Mouse (Mus musculus) hindbrain, postnatal 0 days (tissue): ENCODE results near the gene Neurog1. TPM values are rescaled to one million over a fixed set of nuclear protein-coding genes. Genes with fewer than 3 reads are reported as not detected.
A peak's percentile ranks its signal among the peaks of the same experiment; 100 is the strongest.

Source experiments
- ATAC-seq: fragments of 200-750 bp; cut with Nextera tagmentation; 2 replicates; pipeline ENCODE4 v1.8.0; 2017; ENCODE audit warnings: mild to moderate bottlenecking, moderate TSS enrichment, moderate library complexity
- DNase-seq: peaks from one replicate; pipeline ENCODE4 v3.0.0-alpha.2; 2015; ENCODE audit warnings: low spot score
- H3K27ac ChIP-seq: fragments of 300-500 bp; sonication (generic); 2 replicates; pipeline ENCODE4 v1.5.1; 2014; ENCODE audit warnings: mild to moderate bottlenecking
- H3K27me3 ChIP-seq: fragments of 300-500 bp; sonication (generic); 2 replicates; pipeline ENCODE4 v1.6.1; 2014; ENCODE audit warnings: low read length, mixed read lengths; ENCODE audit not compliant: insufficient read depth
- H3K36me3 ChIP-seq: fragments of 300-500 bp; sonication (generic); 2 replicates; pipeline ENCODE4 v1.6.1; 2014; ENCODE audit warnings: low read length, mixed read lengths; ENCODE audit not compliant: insufficient read depth
- H3K4me1 ChIP-seq: fragments of 300-500 bp; sonication (generic); 2 replicates; pipeline ENCODE4 v1.6.1; 2014; ENCODE audit warnings: antibody characterized with exemption, low read length, mixed read lengths; ENCODE audit not compliant: insufficient read depth
- H3K4me2 ChIP-seq: fragments of 300-500 bp; sonication (generic); 2 replicates; pipeline ENCODE4 v1.6.1; 2014; ENCODE audit warnings: low read depth, mild to moderate bottlenecking, low read length, moderate library complexity, mixed read lengths
- H3K4me3 ChIP-seq: fragments of 300-500 bp; sonication (generic); 2 replicates; pipeline ENCODE4 v1.5.1; 2014; ENCODE audit warnings: low read length
- H3K9ac ChIP-seq: fragments of 300-500 bp; sonication (generic); replicated peaks from 2 replicates; pipeline ENCODE4 v1.6.1; 2014; ENCODE audit warnings: mild to moderate bottlenecking, low read length, moderate library complexity, mixed read lengths
- H3K9me3 ChIP-seq: fragments of 300-500 bp; sonication (generic); 2 replicates; pipeline ENCODE4 v1.6.1; 2016; ENCODE audit warnings: low read length, mixed read lengths
- CTCF ChIP-seq: IDR thresholded peaks from 2 replicates; pipeline ENCODE4 v1.5.1; 2016; ENCODE audit warnings: antibody characterized with exemption, control low read depth, low read depth
- WGBS: fragments of 180-500 bp; shearing (Covaris S2); extraction: QIAGEN DNeasy Blood & Tissue Kit; methylation state at CpG from one replicate; pipeline ENCODE4 v1.1.7; 2014; 5-methylcytosine and 5-hydroxymethylcytosine counted together
- polyA plus RNA-seq: library from polyadenylated mRNA; unstranded; fragments of >200 nt; fragmentation: Nextera tagmentation; extraction: Ambion mirVana; gene quantifications from 2 replicates; pipeline ENCODE4 v1.2.1, GENCODE M21; 2015
- total RNA-seq: library from RNA; depleted of rRNA; stranded (reverse); fragments of >200 nt; gene quantifications from 2 replicates; pipeline ENCODE4 v1.2.3, GENCODE M21; 2014

Gene Neurog1
- total and polyA plus RNA-seq, 2 experiments from 2014 or later = 0.30 to 0.42 TPM

DNA sequence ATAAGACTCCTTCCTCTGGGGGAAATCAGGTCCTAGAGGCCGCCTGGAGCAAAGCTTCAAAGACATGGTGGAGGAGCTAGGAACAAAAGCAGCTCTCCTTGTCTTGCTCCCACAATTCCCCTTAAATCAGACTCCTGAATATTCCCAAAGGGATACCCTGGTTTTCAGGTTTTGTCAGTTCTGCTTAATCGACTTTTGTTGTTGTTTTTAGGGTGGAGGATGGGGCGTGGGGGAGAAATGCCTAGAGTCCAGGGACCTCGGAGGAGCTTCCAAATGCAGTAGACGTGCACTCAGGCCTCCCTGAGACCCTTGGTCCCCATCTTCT, 7.9 kb upstream of the Neurog1 start:
- TF ChIP-seq CTCF = peak; percentile 31; the same call in 1 of the 2 replicates
- WGBS = 0% methylated on average over 5 of the region's 5 CpGs
- Histone ChIP-seq H3K9ac (no peak overlapping the region), H3K4me2 (no peak overlapping the region), H3K36me3 (no peaks in the 10 kb centered on the region), H3K27me3 (peaks cover 69% of the 10 kb centered on the region), H3K4me1 (no peaks in the 10 kb centered on the region; the same call in 1 of the 2 replicates), H3K4me3 (no peak overlapping the region), H3K27ac (no peak overlapping the region), H3K9me3 (no peaks in the 10 kb centered on the region)
- ATAC-seq (no peak), DNase-seq (no peak)

DNA sequence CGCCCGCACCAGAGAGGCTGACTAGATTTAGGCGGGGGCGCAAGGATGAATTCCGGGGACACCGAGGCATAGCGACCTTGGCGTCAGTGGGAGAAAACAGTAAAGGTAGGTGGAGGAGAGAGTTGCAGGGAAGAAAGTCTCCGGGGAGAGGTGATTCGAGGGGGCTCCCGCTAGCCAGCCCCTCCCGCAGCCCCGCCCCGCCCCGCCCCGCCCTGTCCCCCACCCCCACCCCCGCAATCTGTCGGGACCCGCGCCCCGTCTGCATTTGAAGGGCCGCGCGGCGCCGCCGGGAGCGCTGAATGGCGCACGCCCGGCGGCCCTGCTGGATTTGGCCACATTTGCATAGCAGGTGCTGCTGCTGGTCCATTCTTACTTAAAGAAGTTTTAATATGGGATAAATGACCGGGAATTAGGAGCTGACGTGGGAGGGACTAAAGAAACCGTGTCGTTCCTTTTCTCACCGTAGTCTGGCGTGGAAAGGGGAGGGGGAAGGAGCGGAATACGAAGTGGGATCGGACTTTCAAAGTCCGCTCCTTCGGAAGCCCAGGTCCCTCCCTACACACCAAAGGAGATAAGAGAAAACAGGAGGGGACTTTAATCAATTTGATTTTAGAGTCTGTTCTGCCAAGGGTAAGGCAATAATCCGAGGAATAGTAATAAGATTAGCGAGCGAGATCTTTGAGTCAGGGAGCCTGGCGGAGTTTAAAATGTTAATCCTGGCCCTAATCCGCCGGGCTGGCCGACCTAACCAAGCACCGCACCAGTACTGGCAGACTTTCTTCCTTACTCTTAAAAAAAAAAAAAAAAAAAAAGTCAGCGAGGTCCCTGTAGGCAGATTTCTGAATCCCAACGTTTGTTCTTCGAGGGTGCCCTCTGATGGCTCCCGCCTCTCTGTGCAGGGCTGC, 7.3 kb upstream of the Neurog1 start:
- WGBS = under 1% methylated on average over 55 of the region's 55 CpGs
- Histone ChIP-seq H3K4me3 (peak overlapping the region; percentile 20), H3K4me1 (no peaks in the 10 kb centered on the region; the same call in 1 of the 2 replicates), H3K9me3 (no peaks in the 10 kb centered on the region), H3K36me3 (no peaks in the 10 kb centered on the region), H3K27me3 (peaks cover 75% of the 10 kb centered on the region), H3K4me2 (peak overlapping the region; percentile 46), H3K9ac (no peak overlapping the region), H3K27ac (no peak overlapping the region)
- no peak; the same call in 1 of the 2 replicates for TF ChIP-seq CTCF
- DNase-seq (peak; percentile 49), ATAC-seq (no peak)

DNA sequence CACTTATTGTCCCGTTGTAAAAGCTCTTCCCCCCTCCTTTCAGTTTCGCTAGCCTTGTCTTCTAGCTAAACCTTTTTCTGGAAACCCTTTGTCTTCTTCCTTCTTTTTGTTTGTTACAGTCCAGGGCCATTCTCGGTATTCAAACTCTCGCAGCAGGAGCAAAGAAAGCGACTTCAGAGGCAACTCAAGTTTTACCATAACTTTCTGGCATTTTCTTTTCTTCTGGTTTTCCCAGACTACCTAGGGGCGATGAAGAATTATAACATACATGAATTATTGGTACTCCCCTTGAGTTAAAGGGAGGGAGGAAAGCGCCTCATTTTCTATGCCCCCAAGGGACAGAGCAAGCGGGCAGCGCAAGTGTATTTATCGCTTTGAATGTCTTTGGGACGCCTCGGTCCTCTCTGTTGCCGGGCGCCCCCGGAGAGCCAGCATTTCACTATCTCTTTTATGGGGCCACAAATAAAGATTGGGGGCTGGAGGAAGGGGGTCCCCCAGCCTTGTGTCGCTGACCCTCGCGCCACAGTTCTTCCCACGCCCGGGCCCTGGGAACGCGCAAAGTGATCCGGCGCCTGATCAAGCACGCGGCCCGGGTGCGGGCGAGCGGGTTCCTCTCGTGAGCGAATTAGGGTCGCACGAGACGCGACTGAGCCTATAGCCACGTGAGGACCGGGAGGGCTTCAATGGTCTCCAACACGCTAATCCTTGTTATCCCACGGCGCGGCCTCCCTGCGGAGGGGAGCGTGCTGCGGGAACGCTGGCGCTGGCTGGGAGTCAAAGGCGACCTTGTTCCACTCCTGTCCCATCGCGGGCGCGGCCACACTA, 6.4 kb upstream of the Neurog1 start:
- H3K4me2 ChIP-seq = peak overlapping the region; percentile 46
- WGBS = 1% methylated on average over 52 of the region's 52 CpGs
- no peak for ATAC-seq

DNA sequence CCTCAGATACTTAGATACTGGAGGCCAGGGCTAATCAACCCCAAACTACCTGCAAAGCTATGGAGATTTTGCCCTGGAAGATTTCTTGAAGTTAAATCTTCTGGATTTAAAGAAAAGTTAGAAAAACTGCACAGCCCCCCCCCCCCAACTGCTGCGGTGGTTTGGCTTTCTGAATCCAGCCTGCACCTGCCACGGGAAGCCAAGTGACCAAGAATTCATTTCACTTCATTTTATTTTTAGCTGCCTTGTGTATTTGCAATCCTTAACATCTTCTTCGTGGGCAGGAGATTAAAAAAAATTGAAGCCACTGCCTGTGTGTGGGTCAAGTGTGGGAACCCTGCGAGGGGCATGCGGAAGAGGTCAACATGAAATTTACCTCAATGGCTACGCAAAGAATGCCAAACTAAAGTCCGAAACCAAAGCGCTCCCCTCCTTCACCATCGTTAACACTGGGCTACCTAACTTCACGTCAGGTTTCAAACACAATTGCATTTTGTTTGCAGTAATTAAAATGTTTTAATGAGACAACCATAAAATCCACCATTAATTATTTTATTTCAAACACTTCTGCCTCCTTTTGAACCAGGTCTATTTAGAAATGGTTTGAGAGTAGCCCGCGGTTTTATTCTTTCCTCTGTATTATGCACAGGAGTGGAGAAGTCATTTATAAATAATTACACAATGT, 5.6 kb upstream of the Neurog1 start:
- no peaks in the 10 kb centered on the region for H3K9me3 ChIP-seq
- TF ChIP-seq CTCF = no peak
- ATAC-seq (no peak), DNase-seq (no peak)
- peaks cover 87% of the 10 kb centered on the region for H3K27me3 ChIP-seq
- no peak overlapping the region for H3K27ac ChIP-seq
- WGBS = 14% methylated on average over 12 of the region's 12 CpGs
- no peak overlapping the region for H3K4me2 ChIP-seq
- H3K36me3 ChIP-seq = no peaks in the 10 kb centered on the region
- peaks cover 3% of the 10 kb centered on the region for H3K4me1 ChIP-seq
- H3K9ac ChIP-seq = no peak overlapping the region
- H3K4me3 ChIP-seq = no peak overlapping the region

More for the DNA sequence above, 6.4 kb upstream of the Neurog1 start:
- no peak for TF ChIP-seq CTCF
- Histone ChIP-seq H3K9me3 (no peaks in the 10 kb centered on the region), H3K27me3 (peaks cover 82% of the 10 kb centered on the region), H3K36me3 (no peaks in the 10 kb centered on the region), H3K4me3 (peak overlapping the region; percentile 20), H3K9ac (no peak overlapping the region), H3K27ac (no peak overlapping the region), H3K4me1 (no peaks in the 10 kb centered on the region; the same call in 1 of the 2 replicates)
- DNase-seq = no peak

DNA sequence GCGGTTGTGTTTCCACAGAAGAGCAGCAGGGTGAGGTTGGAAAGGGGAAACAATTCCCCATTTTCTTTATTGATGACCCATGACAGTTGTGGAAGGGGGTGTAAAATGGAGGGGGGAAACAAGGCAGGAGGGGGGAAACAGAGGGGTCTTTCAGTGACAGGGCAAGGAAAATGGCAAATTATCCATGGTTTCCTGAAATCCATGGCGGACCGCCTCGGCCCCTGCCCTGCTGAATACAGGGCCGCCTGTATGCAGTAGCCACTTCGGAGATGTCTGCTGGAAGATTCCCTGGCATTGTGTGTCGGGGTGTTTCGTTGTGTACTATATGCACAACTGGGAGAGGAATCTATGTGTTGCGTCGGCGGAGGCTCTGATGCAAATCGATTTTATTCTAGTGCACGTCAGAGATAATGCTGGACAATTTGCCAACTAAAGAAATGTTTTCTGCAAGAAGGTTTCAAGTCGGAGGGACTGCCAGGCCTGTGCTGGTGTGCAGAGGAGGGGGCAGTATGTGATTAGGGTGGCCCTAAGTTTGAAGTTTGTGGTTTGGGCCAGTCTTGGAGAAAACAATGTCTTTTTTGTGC, 4.8 kb upstream of the Neurog1 start:
- Histone ChIP-seq H3K4me2 (no peak overlapping the region), H3K36me3 (no peaks in the 10 kb centered on the region), H3K4me1 (peaks cover 8% of the 10 kb centered on the region), H3K27me3 (peaks cover 87% of the 10 kb centered on the region), H3K9ac (no peak overlapping the region), H3K27ac (no peak overlapping the region), H3K4me3 (no peak overlapping the region), H3K9me3 (no peaks in the 10 kb centered on the region)
- no peak for TF ChIP-seq CTCF
- no peak for DNase-seq
- no peak for ATAC-seq
- 14% methylated on average over 14 of the region's 14 CpGs for WGBS

DNA sequence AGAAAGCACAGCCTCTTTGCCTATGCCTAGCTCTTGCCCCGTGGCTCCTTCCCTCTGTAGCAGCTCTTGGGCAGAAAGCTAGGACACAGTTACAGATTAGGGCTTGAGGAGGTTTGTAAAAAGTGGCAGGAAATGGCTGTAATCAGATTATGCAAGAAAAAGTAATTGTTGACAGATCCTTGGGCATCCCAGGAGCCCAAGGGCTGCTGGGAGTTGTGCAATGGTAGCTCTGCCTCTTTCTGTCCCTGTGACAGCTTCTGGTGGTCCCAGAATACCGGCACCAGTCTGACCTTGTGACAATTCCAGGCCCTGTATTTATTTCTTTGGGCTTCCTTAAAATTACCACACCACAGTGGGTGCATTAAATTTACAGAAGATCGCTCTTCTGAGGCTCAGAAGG, 1.4 kb upstream of the Neurog1 start:
- no peaks in the 10 kb centered on the region for H3K36me3 ChIP-seq
- H3K27me3 ChIP-seq = peaks cover 91% of the 10 kb centered on the region
- ATAC-seq (no peak), DNase-seq (no peak)
- WGBS = 20% methylated on average over 3 of the region's 3 CpGs
- H3K4me3 ChIP-seq = no peak overlapping the region
- no peak overlapping the region for H3K27ac ChIP-seq
- H3K9ac ChIP-seq = no peak overlapping the region
- H3K4me1 ChIP-seq = peaks cover 8% of the 10 kb centered on the region; the same call in 1 of the 2 replicates
- no peaks in the 10 kb centered on the region for H3K9me3 ChIP-seq
- no peak overlapping the region for H3K4me2 ChIP-seq
- no peak for TF ChIP-seq CTCF
